Mouse (Mus musculus) urinary bladder, adult 2 months (tissue): ENCODE data around the gene Atxn2. TPM values are rescaled to one million over a fixed set of nuclear protein-coding genes. Genes with fewer than 3 reads are reported as not detected.

Experiments used
- DNase-seq: peaks from one replicate; pipeline ENCODE4 v3.0.0; 2022; ENCODE audit warnings: low spot score
- polyA plus RNA-seq: library from polyadenylated mRNA; depleted of rRNA; stranded (reverse); fragments of >200 nt; gene quantifications from 2 replicates; pipeline ENCODE4 v1.2.3, GENCODE M21; 2012

Gene Atxn2
- polyA plus RNA-seq, 1 experiment, result 60.6 TPM

DNA sequence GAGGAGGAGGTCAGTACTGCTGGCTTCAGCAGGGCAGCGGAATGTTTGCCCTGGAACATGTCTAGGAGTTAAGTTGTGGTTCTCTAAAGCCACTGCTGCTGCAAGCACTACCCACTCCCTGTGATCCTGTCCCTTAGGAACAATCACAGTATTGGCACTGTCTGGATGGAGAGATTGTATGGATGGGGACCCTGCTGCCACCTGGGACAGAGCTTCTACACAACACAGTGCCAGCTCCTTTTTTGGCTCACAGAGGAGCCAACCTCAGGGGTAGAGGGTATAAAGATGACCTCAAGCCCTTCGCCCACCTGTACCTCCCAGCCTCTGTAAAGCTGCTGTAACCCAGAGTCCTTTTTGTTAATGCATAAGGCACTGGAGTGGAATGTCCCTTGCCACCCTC lies 105.5 kb downstream of the Atxn2 start:
- DNase-seq, result no peak

DNA sequence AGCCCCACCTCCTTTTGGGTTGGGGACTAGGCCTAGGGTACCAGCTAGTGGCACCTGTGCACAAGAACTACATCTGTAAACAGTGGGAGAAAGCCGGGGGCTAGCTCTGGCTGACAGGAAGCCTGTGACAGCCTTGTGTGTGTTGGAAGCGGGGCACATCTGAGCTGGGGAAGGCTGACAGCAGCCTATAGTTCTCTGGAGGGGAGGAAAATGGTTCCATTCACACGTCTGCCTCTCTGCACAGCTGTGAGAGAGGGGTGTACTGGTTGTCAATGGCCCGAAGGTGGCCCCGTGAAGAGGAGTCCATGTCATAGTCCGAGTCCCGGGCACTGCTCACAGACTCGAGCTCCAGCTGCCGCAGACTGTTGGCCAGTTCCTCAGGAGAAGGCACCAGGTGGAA lies 106.4 kb downstream of the Atxn2 start:
- DNase-seq, result no peak

- no peak for DNase-seq
Observed at GRCm38 (mm10) chr5:121818401-121818800, 107.3 kb downstream of the Atxn2 start.

- DNase-seq, result no peak
Observed at GRCm38 (mm10) chr5:121818862-121819261, 107.7 kb downstream of the Atxn2 start.

DNA sequence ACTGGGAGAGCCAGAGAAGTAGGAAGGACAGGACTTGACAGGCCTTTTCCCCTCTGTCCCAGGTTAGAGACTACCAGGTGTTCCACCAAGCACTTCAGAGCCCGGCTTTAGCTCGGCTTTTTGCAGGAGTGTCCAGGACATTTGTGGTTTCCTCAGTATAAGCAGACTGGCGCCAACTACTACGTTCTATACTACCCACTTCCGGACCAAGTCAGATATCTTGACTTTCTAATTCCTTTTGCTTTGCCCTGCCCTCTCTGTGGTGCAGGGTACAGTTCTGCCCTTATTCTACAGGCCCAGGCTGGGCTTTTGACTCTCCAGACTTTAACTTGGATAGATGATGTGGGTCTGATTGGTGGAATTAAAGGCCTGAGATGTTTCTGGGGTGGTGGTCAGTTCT lies 108.4 kb downstream of the Atxn2 start:
- DNase-seq, result peak; percentile 21

DNA sequence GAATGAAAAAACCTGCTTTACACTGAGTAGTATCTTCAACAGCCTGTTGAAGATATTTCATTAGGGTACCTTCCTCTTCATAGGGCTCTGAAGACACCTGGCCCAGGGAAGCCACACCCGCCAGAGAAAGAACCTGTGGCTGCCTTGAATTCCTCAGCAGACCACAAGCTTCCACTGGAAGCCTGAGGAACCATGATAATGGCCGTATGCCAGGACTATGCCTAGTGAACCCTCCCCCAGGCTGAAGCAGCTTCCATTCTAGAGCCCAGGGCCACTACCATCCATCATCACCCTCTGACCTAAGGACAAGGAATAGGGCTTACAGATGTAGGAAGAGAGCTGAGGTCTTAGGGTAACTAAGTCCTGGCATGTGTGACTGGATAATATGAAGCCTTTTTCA lies 109.0 kb downstream of the Atxn2 start:
- DNase-seq, result peak; percentile 19

GRCm38 (mm10) chr5:121820657-121821056 lies 109.5 kb downstream of the Atxn2 start:
- DNase-seq, result no peak

DNA sequence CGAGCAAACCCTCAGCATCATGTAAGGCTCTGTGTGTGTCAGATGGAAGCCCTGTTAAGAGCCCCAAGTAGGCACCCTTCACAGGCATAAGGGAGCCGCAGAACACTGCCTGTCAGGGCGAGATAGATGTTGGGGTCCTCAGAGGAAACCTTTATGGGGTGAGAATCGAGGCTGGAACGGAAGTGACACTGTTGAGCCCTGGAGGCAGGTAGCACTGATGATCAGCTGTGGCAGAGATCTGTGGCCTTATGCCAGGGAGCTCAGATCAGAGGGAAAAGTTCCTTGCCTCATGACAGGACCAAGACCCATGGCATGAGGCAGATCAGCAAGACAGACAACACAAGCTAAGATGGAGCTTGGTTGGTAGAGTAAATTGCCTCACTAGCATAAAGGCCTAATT lies 110.0 kb downstream of the Atxn2 start:
- no peak for DNase-seq

GRCm38 (mm10) chr5:121821552-121821951 lies 110.4 kb downstream of the Atxn2 start:
- no peak for DNase-seq

- DNase-seq, result no peak
Observed at GRCm38 (mm10) chr5:121822786-121823505, 111.8 kb downstream of the Atxn2 start.

DNA sequence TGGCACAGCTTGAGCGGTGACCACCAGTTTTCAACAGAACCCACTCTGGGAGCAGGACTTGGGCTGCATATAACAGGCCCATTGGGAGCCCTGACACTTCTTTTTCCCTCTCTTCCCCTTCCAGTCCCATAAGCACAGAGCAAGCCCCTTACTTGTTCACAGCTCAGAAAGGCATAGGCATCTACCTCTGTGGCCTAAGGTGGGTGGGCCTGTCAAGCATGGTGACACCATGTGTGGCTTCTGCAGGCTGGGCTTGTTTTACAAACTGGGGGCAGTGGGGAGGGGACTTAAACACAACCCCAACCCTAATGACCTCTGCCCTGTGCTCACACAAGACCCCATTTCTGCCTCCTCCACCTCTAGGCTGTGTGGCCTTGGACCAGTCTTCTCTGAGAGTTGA lies 112.5 kb downstream of the Atxn2 start:
- no peak for DNase-seq

GRCm38 (mm10) chr5:121824121-121824520 lies 113.0 kb downstream of the Atxn2 start:
- no peak for DNase-seq

DNA sequence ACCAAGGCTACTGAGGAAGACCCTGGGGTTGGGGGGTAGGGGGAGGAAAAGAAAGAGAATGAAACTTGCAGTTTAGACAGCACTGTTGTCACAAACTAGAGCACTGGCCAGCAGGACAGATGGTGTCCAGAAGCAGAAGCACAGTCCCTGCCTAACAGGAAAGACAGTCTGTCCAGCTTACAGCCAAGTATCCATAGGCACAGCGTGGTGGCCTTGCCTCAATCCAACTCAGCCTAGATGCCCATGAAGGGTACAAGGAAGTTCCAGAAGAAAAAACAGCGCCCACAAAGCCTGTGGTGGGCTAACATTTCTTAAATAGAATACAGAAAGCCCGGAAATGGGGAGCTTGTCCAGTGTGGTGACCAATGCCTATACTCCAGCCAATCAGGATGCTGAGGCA lies 114.5 kb downstream of the Atxn2 start:
- DNase-seq, result no peak

DNA sequence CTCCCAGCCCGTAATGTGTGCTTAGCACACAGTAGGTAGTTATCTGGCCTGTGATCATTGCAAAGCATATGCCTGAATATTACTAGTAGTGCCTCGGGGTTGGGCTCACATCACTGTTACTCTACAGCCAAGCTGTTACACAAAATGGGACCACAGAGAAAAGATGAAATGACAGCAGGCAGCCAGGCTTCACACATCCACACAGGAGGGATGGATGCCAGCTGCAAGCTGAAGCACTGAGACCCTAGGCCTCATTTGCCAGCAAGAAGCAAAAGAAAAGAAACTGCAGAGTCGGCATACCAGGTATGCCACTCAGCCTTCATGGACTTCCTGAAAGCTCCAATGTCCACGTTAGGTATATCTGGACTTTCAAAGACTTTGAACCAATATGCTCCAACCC lies 116.7 kb downstream of the Atxn2 start:
- no peak for DNase-seq

GRCm38 (mm10) chr5:121828491-121829432 lies 117.6 kb downstream of the Atxn2 start:
- no peak for DNase-seq

GRCm38 (mm10) chr5:121831002-121831601 lies 120.0 kb downstream of the Atxn2 start:
- DNase-seq, result no peak

- no peak for DNase-seq
Observed at GRCm38 (mm10) chr5:121832376-121833155, 121.4 kb downstream of the Atxn2 start.

DNA sequence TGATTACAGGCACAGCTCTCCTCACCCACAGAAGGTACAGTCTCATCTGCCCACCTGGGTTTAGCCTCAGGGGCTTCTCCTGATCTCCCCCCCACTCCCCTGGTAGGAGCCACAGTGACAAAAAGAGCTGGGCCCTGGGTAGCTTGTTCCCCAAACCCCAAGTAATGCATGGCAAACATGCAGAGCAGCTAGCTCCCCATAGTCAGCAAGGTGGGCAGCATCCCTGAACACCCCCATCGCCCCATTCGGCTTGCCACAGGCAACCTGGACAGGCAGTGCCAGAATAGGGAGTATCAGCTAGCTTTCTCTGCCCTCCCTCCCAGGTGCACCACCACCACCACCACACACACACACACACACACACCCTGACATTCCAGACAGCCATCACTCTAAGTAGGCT lies 122.0 kb downstream of the Atxn2 start:
- no peak for DNase-seq

GRCm38 (mm10) chr5:121833572-121834240 lies 122.6 kb downstream of the Atxn2 start:
- DNase-seq, result no peak

GRCm38 (mm10) chr5:121834241-121834606 lies 123.1 kb downstream of the Atxn2 start:
- no peak for DNase-seq
